Mouse (Mus musculus): ENCODE data around the gene Nat8f4.

- TF ChIP-seq CTCF (IDR thresholded peaks at IDR 0.05; ENCODE audit: extremely low read depth, insufficient read depth, insufficient read length, insufficient replicate concordance) (no peak), POLR2A (IDR thresholded peaks at IDR 0.05; ENCODE audit: low read depth, low read length) (no peak)
These were observed 2.4 kb downstream of the Nat8f4 start for GRCm38 (mm10) chr6:85902303-85902702.

Measured in spleen, adult 2 months (tissue).